Mouse (Mus musculus) right cerebral cortex, postnatal 36 days (tissue): ENCODE data around the gene Necab3.

Source experiments
- DNase-seq, 2 experiments: peaks; one replicate each; pipeline ENCODE4 v3.0.0; 2022; ENCODE audit warnings: low spot score in 2 of 2, mixed read lengths in 1 of 2

Gene Necab3

DNA sequence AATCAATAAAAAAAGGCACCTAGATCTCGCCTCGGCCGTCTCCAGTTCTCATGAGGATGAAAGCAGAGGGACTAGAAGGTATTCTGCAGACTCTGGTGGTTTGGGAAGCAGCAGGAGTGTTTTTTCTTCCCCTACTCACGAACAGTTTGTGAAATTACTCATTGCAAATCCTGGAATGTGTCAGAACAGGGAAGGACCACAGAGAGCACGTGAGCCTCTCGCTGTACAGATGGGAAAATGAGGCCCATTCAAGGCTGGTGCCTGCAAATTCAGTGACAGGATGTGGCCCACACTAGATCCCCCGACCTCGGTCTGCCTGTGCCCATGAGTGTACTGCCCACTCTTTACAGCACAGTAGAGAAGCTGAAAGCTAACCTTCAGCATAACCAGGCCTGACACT is 13.3 kb upstream of the Necab3 start:
- DNase-seq: no peak

GRCm38 (mm10) chr2:154571266-154571665 is 12.6 kb upstream of the Necab3 start:
- DNase-seq: no peak

GRCm38 (mm10) chr2:154570666-154571065 is 12.0 kb upstream of the Necab3 start:
- DNase-seq: no peak

- peak; percentile 90 to 92 for DNase-seq
These were observed 11.2 kb upstream of the Necab3 start, which contains the start of gene E2f1 for GRCm38 (mm10) chr2:154569836-154570286. Gene E2f1 (minus strand): TSS chr2:154569892.

- peak; percentile 49 to 50 for DNase-seq
These were observed 10.5 kb upstream of the Necab3 start for GRCm38 (mm10) chr2:154569071-154569748.

GRCm38 (mm10) chr2:154568329-154569070 is 9.8 kb upstream of the Necab3 start:
- DNase-seq: no peak

DNA sequence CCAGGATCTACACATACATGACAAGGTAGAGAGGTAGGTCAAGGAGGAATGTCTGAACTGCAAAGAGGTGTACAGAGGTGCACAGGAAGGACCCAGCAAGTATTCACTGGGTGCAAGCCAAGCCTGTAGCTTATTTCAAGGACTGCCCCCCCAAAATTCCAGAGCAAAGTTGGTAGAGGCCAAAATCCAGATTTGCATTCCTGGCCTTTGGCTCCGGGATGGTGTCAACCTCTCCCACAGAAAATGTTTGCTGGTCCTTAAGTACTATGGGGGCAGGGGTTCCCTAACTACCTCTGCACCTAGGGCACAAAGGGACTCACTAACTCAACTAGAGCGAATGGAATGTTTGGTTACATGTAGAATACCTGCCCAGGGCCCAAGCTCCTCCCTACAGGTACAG is 9.1 kb upstream of the Necab3 start:
- DNase-seq: no peak

- no peak for DNase-seq
These were observed 8.0 kb upstream of the Necab3 start for GRCm38 (mm10) chr2:154566641-154567040.

DNA sequence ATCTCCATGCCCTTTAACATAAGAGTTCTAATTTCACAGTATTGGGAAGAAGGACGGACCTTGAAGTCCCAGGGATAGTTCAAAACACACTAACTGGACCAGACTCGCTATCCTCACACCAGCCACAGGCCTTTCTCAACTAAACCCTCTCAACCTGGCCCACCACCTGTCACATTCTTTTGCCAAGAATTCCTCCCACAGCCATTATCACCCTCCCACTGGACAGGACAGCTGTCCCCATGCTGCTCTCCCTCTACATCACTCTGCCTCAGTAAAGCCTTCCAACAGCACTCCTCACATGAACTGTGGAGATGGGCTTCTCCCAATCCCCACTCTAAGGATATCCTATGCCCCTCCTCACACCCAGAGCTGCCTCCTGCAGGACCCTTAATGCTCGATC is 6.9 kb upstream of the Necab3 start:
- DNase-seq: no peak

GRCm38 (mm10) chr2:154563612-154564170 is 5.0 kb upstream of the Necab3 start:
- DNase-seq: no peak

DNA sequence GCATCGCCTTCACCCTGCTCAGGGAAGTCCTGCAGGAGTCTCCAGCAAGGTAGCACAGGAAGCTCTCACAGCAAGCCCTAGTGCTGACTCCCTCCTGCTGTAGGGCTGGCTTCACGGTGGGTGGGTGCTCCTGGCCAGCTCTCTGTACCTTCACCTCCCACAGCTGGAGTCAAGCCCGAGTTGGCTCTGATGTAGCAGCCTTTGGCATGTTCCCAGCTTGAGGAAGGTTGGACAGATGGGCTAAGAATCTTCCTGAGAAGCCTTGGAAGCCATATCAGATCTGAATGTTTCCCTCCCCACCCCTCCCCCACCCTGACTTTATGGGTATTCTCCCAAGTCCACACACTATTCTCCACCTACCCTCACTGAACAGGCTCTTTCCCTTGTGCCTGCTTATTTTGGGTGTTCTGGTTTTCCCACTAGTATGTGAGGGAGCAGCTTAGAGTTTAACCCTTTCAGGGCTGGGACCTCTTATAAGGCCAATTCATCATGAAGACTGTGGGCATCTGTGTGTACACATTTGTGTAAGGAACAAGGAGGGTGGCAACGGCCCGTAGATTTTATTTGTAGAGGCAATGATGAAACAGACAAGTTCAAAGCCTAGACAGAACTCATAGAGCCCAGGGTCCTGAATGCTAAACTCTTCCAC is 1.4 kb downstream of the Necab3 start:
- no peak for DNase-seq

- DNase-seq: peak; percentile 66 to 74
These were observed 3.5 kb downstream of the Necab3 start for GRCm38 (mm10) chr2:154555235-154555634.

GRCm38 (mm10) chr2:154552424-154552907 is 6.2 kb downstream of the Necab3 start:
- peak; percentile 43 to 47 for DNase-seq

- no peak for DNase-seq
These were observed 6.8 kb downstream of the Necab3 start for GRCm38 (mm10) chr2:154551927-154552326.

DNA sequence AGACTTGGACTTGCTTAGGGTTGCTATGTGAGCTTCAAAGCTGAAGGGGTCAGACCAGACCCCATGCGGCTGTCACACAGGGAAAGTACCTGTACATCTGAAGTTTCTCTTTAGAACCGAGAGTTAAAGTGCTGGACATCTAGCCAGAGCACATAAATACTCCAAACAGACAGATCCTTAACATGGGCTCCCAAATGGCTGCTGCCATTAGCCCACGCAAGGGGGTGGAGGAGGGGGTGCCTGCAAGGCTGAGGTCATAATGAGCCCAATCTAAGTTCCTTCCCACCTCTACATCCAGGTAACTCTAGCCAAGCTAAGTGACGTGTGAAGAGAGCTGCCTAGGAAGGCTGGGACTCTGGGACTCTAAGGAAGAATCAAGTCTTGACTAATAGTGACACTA is 7.2 kb downstream of the Necab3 start, which contains the start of gene Actl10:
TSS of gene Actl10 (plus strand) at position 301 of the 400 bp plus-strand sequence.
- DNase-seq: no peak

- no peak for DNase-seq
These were observed 7.8 kb downstream of the Necab3 start for GRCm38 (mm10) chr2:154550937-154551336.

DNA sequence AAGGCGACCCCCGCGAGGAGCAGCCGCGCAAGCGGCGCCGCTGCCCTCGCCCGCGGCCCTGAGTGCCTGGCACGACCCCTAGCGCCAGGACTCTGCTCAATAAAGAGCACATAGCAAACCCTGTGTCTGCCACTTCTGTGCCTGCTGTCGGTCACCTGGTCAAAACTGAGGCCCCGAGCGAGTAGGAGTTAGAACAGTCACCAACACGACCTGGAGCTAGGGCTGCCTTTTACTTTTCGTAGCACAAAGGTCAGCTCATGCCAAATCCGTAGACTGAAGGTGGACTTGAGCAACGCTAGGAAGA is 8.9 kb downstream of the Necab3 start:
- no peak for DNase-seq

GRCm38 (mm10) chr2:154549127-154549885 is 9.4 kb downstream of the Necab3 start:
- DNase-seq: peak; percentile 48 to 49

DNA sequence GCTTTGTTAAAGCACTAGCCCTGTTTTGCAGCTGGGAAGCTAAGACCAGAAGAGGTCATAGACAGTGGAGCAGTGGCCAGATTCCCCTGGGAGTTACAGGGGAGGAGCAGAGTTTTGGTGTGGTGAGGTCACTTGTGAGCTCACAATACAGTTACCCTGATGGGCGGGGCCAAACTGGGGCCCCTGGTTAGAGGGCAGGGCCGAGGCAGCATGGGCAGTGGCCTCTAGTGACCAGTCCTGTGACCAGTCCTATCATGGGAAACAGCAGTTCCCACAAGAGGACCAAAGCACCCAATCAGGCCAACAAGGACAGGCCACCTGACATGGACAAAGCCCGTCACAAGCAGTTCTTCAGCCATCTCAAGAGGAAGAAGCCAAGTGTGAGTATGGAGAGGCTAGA is 10.0 kb downstream of the Necab3 start:
- DNase-seq: no peak

DNA sequence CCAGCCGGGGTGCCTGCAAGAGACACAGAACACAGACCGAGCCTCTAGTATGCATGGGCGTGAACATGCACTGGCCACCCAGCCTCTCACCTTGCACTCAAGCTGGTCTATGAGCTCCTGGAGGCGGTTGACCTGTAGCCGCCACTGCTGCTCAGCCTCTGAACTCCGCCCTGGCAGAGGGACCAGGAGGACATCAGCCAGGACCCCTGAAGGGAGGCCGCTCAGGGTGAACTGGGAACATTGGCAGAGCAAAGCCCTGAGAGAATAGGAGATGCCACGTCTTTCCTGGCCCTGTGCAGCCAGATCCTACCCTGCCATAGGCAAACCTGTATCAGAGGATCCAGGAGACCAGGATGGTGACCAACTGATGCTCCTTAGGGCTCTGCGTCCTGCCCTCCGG is 12.0 kb downstream of the Necab3 start, which contains the start of gene 1700003F12Rik:
TSS of gene 1700003F12Rik (plus strand) at position 375 of the 400 bp plus-strand sequence.
- DNase-seq: no peak
